Mouse (Mus musculus): ENCODE results near the gene Rgs9.

DNA sequence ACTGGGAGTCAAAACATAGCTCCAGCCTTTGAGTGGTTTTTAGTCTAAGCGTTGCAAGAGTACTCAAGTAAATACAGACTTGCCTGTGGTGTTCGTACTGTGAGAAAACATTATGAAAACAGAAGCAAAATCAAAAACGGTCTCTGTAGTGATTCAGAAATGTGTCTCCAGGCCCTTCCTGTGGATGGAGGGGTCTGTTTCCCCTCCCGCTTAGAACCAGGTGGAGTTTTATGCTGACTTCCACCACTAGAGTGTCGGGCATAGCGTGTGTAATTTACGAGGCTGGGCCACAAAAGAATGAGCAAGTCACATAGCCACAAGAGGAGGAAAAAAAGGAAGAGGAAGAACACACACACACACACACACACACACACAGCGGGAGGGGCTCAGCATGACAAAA is 27.6 kb downstream of the Rgs9 start:
- no peak for TF ChIP-seq POLR2A (IDR thresholded peaks at IDR 0.05; ENCODE audit: borderline replicate concordance, extremely low read depth, insufficient read depth, insufficient read length, poor library complexity, severe bottlenecking)
- TF ChIP-seq CTCF (IDR thresholded peaks at IDR 0.05; ENCODE audit: borderline replicate concordance, extremely low read depth, insufficient read depth, insufficient read length) = no peak; the same call in 1 of the 2 replicates

All from brain, embryonic 14.5 days (tissue).